Mouse (Mus musculus) heart, postnatal 36 days (tissue): ENCODE measurements around the gene Adcy7. TPM values are rescaled to one million over a fixed set of nuclear protein-coding genes. Genes with fewer than 3 reads are reported as not detected.
A peak's percentile ranks its signal among the peaks of the same experiment; 100 is the strongest.

Experiments used
- DNase-seq, 2 experiments: peaks; one replicate each; pipeline ENCODE4 v3.0.0; 2021 to 2022
- intact Hi-C: fragments of 180-260 bp; cut with DNase I; formaldehyde crosslinking; loops from one replicate; pipeline ENCODE4 v1.15.1; 2025
- total RNA-seq, 2 experiments: library from RNA; stranded (reverse); gene quantifications; 2 replicates each; pipeline ENCODE4 v1.2.3; 2021

The Adcy7 gene
- 1 to 10 TPM; 5.0 to 7.4 TPM for total RNA-seq

- peak; percentile 78 for DNase-seq
- intact Hi-C loops: loop anchor here (2.0 kb wide), 2 partner anchors 36 to 86 kb away; no protein-coding TSS in a partner anchor
Measured at GRCm38 (mm10) chr8:88272231-88273050, at the start of gene Adcy7. TSS of gene Adcy7 (plus strand) at chr8:88272403.

DNA sequence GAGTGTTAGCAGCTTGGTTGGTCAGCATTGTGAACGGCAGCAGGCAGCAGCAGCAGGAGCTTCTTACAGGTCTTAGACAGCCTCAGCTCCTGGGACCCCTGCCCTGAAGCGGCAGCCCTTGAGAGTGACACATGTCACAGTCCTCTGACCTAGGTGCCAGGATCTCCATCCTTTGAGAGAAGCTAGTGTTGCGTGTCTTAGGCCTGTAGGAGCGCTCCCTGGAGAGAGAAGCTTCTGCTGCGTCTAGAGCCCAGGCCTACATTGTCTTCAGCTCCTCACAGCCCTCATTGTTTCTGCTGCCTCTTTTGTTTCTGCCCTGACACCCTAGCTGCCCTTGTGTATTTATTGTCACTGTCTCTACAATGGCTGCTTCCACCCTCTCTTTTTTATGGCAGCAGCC lies 46.8 kb upstream of the Adcy7 start:
- no peak for DNase-seq
- intact Hi-C loops: no loop called here

DNA sequence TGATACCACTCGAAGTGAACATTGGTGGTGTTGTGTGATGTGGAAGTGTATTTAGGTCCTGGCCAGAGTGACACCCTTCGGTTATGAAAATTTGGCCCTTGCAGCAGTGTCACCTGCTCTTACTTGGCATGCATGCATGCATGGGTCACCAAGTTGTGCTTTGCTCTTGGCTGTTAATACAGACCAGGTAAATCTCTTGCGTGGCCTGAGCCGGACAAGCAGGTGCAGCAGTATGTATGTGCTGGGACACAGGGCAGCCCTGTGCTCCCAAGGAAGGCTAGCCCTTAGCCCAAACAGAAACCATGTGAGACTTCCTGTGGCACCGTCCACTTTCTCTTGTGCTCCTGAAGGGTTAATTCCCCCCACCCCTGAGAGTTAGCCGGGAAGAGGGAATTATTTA lies 44.4 kb upstream of the Adcy7 start:
- intact Hi-C loops: no loop called here
- DNase-seq: no peak

- no peak for DNase-seq
- intact Hi-C loops: no loop called here
Measured at GRCm38 (mm10) chr8:88228286-88228685, 43.9 kb upstream of the Adcy7 start.

- intact Hi-C loops: no loop called here
- no peak for DNase-seq
Measured at GRCm38 (mm10) chr8:88228800-88229199, 43.4 kb upstream of the Adcy7 start.

DNA sequence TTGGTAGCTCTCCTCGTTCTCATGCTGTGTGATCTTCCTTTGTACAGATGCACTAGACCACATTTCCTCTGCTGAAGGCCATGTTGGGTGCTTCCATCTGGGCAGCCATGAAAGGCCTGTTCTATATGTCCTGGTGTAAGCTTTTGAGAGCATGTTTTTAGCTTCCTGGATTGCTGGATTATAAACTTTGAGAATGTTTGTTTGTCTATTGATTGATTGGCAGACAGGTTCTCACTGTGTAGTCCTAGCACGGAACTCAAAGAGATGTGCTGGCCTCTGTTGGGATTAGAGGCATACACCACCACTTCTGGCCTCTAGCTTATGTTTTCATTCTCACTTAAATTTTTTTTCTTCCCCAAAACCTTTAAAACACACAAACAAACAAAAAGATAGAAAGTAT lies 35.5 kb upstream of the Adcy7 start:
- intact Hi-C loops: no loop called here
- DNase-seq: no peak

GRCm38 (mm10) chr8:88237606-88238005 lies 34.6 kb upstream of the Adcy7 start:
- intact Hi-C loops: no loop called here
- DNase-seq: no peak

- DNase-seq: no peak
Measured at GRCm38 (mm10) chr8:88239277-88239676, 32.9 kb upstream of the Adcy7 start.

GRCm38 (mm10) chr8:88241871-88242270 lies 30.3 kb upstream of the Adcy7 start:
- intact Hi-C loops: loop anchor here (2.0 to 10.0 kb wide), 4 partner anchors 41 to 647 kb away; partner anchors contain the start of gene Cnep1r1
- no peak for DNase-seq

More at GRCm38 (mm10) chr8:88239277-88239676, 32.9 kb upstream of the Adcy7 start:
- intact Hi-C loops: no loop called here

DNA sequence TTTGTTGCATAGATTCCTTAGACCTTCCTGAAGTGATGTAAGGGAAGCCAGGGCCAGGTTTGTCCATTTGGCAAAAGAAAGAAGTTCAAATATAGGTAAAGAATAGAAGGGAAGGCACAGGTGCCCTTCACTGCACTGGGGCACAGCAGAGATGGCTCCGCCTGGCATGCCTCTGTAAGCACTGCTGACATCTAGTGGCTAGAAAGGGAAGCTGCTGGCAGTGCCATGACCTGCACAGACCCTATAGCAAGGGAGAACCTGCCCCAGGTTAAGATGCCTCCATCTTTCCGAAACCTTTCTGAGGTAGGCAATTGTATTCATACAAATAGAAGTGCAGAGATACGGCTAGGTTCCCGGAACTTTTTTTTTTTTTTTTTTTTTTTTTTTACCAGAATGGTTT lies 27.9 kb upstream of the Adcy7 start:
- intact Hi-C loops: loop anchor here (5.0 to 10.0 kb wide), 3 partner anchors 82 to 649 kb away; partner anchors contain the start of gene Cnep1r1
- peak; percentile 62 to 65 for DNase-seq

DNA sequence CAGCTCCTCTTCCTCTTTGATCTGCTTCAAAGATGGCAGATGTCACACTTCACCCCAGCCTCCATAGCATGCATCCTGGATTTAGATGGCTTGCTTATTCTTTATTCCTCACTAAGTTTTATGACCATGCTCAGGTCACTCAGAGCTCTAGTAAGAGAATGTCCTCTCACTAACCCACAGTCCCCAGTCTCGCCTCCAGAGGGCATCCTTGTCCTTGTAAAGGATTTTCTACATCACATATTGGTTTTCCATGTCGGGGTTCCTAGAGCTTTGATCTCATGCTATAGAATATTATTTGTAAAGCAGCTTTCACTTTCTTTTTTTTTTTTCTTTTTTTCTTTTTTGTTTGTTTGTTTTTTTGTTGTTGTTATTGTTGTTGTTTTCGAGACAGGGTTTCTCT lies 19.4 kb upstream of the Adcy7 start:
- intact Hi-C loops: no loop called here
- DNase-seq: peak in 1 of 2 experiments; percentile 42

- no peak for DNase-seq
- intact Hi-C loops: no loop called here
Measured at GRCm38 (mm10) chr8:88254957-88255356, 17.2 kb upstream of the Adcy7 start.

- intact Hi-C loops: no loop called here
- DNase-seq: no peak
Measured at GRCm38 (mm10) chr8:88258024-88258423, 14.2 kb upstream of the Adcy7 start.

DNA sequence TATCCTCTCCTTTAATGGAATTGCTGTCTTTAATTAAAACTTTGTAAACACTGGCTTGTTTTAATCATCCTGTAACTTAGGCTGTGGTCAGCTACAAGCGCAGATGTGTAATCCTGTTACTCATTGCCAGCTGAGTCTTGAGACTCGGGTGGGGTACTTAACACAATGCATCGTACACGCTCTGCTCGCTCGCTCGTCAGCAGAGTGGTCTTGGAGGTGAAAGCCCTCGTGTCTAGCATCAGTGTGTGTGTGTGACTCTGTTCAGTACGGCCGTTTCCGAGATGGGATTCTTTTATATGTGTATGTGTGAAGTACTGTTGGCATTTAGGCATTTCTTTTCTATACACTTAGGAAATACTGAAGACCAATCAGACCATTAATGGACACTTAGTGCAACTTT lies 13.7 kb upstream of the Adcy7 start:
- no peak for DNase-seq

GRCm38 (mm10) chr8:88260466-88260980 lies 11.7 kb upstream of the Adcy7 start:
- no peak for DNase-seq
- intact Hi-C loops: loop anchor here (10.0 kb wide), 2 partner anchors 264 to 444 kb away; partner anchors contain the start of gene Nkd1

More for the DNA sequence above, 13.7 kb upstream of the Adcy7 start:
- intact Hi-C loops: no loop called here

- intact Hi-C loops: loop anchor here (10.0 kb wide), 2 partner anchors 262 to 442 kb away; partner anchors contain the start of gene Nkd1
- DNase-seq: no peak
Measured at GRCm38 (mm10) chr8:88262831-88263635, 9.2 kb upstream of the Adcy7 start.

DNA sequence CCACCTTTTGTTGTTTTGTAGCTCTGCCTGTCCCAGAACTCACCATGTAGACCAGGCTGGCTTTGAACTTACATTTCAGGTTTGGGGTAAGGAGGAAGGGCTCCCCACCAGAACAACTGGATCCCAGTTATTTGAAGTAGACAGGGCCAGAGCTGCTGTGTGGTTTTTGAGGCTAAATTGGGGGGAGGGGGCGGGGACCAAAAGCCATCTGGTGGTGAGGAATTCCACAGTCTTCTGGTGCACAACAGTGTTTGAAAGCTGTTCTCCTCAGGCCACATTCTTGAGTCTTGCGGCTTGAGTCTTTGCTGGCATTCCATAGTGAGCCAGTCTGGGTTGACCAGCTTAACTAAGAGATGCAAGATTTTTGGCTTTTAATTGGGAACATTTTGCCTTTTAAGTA lies 6.7 kb upstream of the Adcy7 start:
- intact Hi-C loops: loop anchor here (10.0 kb wide), 2 partner anchors 259 to 439 kb away; partner anchors contain the start of gene Nkd1
- no peak for DNase-seq

DNA sequence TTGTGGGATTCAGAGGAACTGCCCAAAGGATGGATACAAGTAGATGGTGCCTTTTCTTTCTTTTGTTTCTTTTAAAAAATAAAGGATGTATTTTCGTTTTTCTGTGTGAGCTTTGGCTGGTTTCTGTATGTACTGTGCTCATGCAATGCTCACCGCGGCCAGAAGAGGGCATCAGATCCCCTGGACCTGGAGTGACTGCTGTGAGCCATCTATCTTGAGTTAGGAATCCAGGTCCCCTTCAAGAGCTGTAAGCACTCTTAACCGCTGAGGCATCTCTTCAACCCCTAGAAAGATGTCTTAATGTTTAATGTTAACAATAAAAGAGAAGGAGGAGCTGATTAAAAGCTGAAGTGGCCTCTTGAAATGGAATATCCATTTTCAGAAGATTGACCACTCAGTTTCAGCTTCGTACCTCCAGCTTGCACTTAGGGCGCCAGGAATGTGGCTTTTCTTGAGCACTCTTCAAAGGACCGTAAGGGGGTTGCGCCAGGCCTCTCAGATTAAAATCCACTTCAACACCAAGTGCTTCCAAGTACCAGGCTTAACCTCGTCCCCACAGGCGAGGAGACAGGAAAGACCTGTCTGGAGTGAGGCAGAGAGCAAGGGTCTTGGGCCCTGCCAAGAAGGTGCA lies 5.9 kb upstream of the Adcy7 start:
- intact Hi-C loops: loop anchor here (2.0 to 10.0 kb wide), 3 partner anchors 259 to 439 kb away; partner anchors contain the start of gene Nkd1
- peak; percentile 84 to 91 for DNase-seq

DNA sequence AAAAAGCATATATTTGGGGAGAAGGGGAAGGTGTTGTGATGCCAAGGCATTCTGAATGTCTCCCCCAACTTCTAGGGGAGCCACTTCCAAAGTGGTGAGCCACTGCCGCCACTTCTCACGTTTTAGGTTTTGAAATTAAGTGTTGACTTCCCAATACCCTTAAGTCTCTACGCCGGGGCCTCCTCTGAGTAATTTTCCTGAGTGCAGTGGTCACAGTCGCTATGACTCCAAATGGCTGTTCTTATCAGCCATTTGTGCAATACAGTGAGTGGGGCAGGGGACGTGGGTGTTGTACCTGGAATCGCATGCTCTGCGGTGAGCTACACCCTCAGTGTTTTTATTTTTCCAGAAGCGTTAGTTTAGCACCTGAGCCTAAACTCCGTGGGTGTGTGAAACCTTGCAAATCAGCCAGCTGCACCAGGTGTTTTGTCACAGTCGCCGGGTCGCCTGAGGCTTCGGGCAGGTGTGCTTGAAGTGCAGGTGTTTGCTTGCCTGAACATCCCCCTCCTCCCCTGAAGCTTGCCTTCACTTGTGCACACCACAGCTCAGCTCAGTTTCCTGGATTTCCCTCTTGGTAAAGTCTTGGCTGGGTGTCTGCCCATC lies 5.3 kb upstream of the Adcy7 start:
- DNase-seq: no peak
- intact Hi-C loops: loop anchor here (2.0 to 10.0 kb wide), 3 partner anchors 258 to 438 kb away; partner anchors contain the start of gene Nkd1
